Mouse (Mus musculus): Measurements from ENCODE around the gene Col8a2.

DNA sequence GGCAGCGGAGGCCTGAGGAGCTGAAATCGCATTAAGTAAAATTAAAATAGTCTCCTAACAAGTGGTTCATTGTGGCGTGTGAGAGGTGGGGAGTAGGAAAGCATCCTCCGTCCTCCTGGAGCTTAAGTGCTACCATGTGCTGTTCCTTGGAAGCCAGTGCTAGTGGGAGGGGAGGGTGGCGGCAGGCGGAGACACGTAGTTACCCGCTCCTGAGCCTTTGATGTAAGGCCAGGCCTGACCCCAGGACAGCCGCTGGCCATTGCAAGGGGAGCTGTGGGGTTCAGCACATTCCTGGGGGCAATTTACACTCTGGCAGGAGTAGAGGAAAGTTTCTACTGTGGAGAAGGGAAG lies 8.1 kb upstream of the Col8a2 start:
- TF ChIP-seq POLR2A (IDR thresholded peaks at IDR 0.05; ENCODE audit: extremely low read depth, insufficient read depth, low read length) (no peak), CTCF (IDR thresholded peaks at IDR 0.05; ENCODE audit: extremely low read depth, insufficient read depth, low read length) (no peak)

Measured in cortical plate, adult 2 months (tissue).